Mouse (Mus musculus) bone marrow, adult 2 months (tissue): Measurements from ENCODE around the gene Sipa1l3. TPM values are rescaled to one million over a fixed set of nuclear protein-coding genes. Genes with fewer than 3 reads are reported as not detected.

Source experiments
- H3K27ac ChIP-seq: fragments of 200-500 bp; 2 replicates; pipeline ENCODE4 v1.5.1; 2012; ENCODE audit warnings: low read depth, mild to moderate bottlenecking, control low read depth, inconsistent platforms, low read length; ENCODE audit not compliant: control insufficient read depth, poor library complexity, insufficient read depth
- H3K4me1 ChIP-seq: fragments of 200-500 bp; 2 replicates; pipeline ENCODE4 v1.6.1; 2011; ENCODE audit warnings: low read length; ENCODE audit not compliant: control insufficient read depth, insufficient read depth
- H3K4me3 ChIP-seq: fragments of 200-500 bp; replicated peaks from 2 replicates; pipeline ENCODE3; 2011; ENCODE audit warnings: mild to moderate bottlenecking, low read depth, low read length, control low read depth; ENCODE audit not compliant: control insufficient read depth
- CTCF ChIP-seq: fragments of 200-500 bp; IDR thresholded peaks from 2 replicates; pipeline ENCODE4 v1.5.1; 2011; ENCODE audit warnings: low read length, control low read depth; ENCODE audit not compliant: control insufficient read depth, insufficient read depth
- POLR2A ChIP-seq: fragments of 200-500 bp; IDR thresholded peaks from 2 replicates; pipeline ENCODE4 v1.6.1; 2011; ENCODE audit warnings: low read depth, mild to moderate bottlenecking, control low read depth, low read length, borderline replicate concordance; ENCODE audit not compliant: control insufficient read depth
- WGBS: fragments of 180-500 bp; shearing (Covaris S2); methylation state at CpG from one replicate; pipeline ENCODE4 v1.1.7; 2018; 5-methylcytosine and 5-hydroxymethylcytosine counted together
- polyA plus RNA-seq: library from polyadenylated mRNA; stranded (reverse); fragments of >200 nt; gene quantifications from 2 replicates; pipeline ENCODE4 v1.2.4, GENCODE M21; 2011; ENCODE audit warnings: low replicate concordance; ENCODE audit not compliant: missing spikeins, insufficient read depth, insufficient read length

Gene Sipa1l3
- polyA plus RNA-seq, 1 experiment = 16.8 TPM

GRCm38 (mm10) chr7:29501214-29501613 is 17.2 kb downstream of the Sipa1l3 start:
- Histone ChIP-seq H3K27ac (no peak overlapping the region), H3K4me1 (peaks cover 1% of the 10 kb centered on the region; the same call in 1 of the 2 replicates), H3K4me3 (no peak overlapping the region)
- TF ChIP-seq CTCF (no peak), POLR2A (no peak)
- 86% methylated on average over 9 of the region's 9 CpGs for WGBS

GRCm38 (mm10) chr7:29499071-29499470 is 19.4 kb downstream of the Sipa1l3 start:
- no peak overlapping the region for H3K27ac ChIP-seq
- H3K4me1 ChIP-seq = peaks cover 1% of the 10 kb centered on the region; the same call in 1 of the 2 replicates
- TF ChIP-seq POLR2A = no peak
- no peak for TF ChIP-seq CTCF
- WGBS = 23% methylated on average over 6 of the region's 6 CpGs
- H3K4me3 ChIP-seq = no peak overlapping the region

- TF ChIP-seq POLR2A (no peak), CTCF (no peak)
- no peak overlapping the region for H3K27ac ChIP-seq
- H3K4me1 ChIP-seq = peaks cover 1% of the 10 kb centered on the region; the same call in 1 of the 2 replicates
- no peak overlapping the region for H3K4me3 ChIP-seq
- WGBS = 71% methylated on average over 10 of the region's 10 CpGs
These were observed 21.4 kb downstream of the Sipa1l3 start for GRCm38 (mm10) chr7:29496953-29497590.

- no peak for TF ChIP-seq POLR2A
- TF ChIP-seq CTCF = no peak
- Histone ChIP-seq H3K4me3 (no peak overlapping the region), H3K27ac (no peak overlapping the region), H3K4me1 (peaks cover 3% of the 10 kb centered on the region; the same call in 1 of the 2 replicates)
- WGBS = 90% methylated on average over 4 of the region's 4 CpGs
These were observed 22.1 kb downstream of the Sipa1l3 start for GRCm38 (mm10) chr7:29496332-29496731.

- Histone ChIP-seq H3K4me1 (peaks cover 3% of the 10 kb centered on the region; the same call in 1 of the 2 replicates), H3K27ac (no peak overlapping the region; the same call in 1 of the 2 replicates), H3K4me3 (no peak overlapping the region)
- 84% methylated on average over 4 of the region's 4 CpGs for WGBS
- TF ChIP-seq POLR2A (no peak), CTCF (no peak)
These were observed 22.6 kb downstream of the Sipa1l3 start for GRCm38 (mm10) chr7:29495880-29496279.

GRCm38 (mm10) chr7:29494854-29495253 is 23.6 kb downstream of the Sipa1l3 start:
- Histone ChIP-seq H3K4me1 (peaks cover 3% of the 10 kb centered on the region; the same call in 1 of the 2 replicates), H3K27ac (no peak overlapping the region), H3K4me3 (no peak overlapping the region)
- WGBS = 89% methylated on average over 11 of the region's 11 CpGs
- no peak for TF ChIP-seq POLR2A
- no peak for TF ChIP-seq CTCF

- 84% methylated on average over 5 of the region's 5 CpGs for WGBS
- no peak for TF ChIP-seq CTCF
- no peak for TF ChIP-seq POLR2A
- no peak overlapping the region for H3K4me3 ChIP-seq
- no peak overlapping the region for H3K27ac ChIP-seq
- H3K4me1 ChIP-seq = peaks cover 3% of the 10 kb centered on the region; the same call in 1 of the 2 replicates
These were observed 24.4 kb downstream of the Sipa1l3 start for GRCm38 (mm10) chr7:29494015-29494414.

- WGBS = 68% methylated on average over 1 of the region's 1 CpGs
- Histone ChIP-seq H3K4me1 (peaks cover 3% of the 10 kb centered on the region; the same call in 1 of the 2 replicates), H3K4me3 (no peak overlapping the region), H3K27ac (no peak overlapping the region)
- TF ChIP-seq CTCF (no peak), POLR2A (no peak)
These were observed 25.4 kb downstream of the Sipa1l3 start for GRCm38 (mm10) chr7:29492992-29493391.

GRCm38 (mm10) chr7:29491861-29492260 is 26.6 kb downstream of the Sipa1l3 start:
- TF ChIP-seq CTCF (no peak), POLR2A (no peak)
- no peak overlapping the region for H3K27ac ChIP-seq
- 5% methylated on average over 3 of the region's 3 CpGs for WGBS
- H3K4me3 ChIP-seq = no peak overlapping the region
- H3K4me1 ChIP-seq = peaks cover 1% of the 10 kb centered on the region; the same call in 1 of the 2 replicates
